Mouse (Mus musculus): ENCODE measurements around the gene Bag5. TPM values are rescaled to one million over a fixed set of nuclear protein-coding genes. Genes with fewer than 3 reads are reported as not detected.
"Not testable (repeated sequence)": the region's sequence is repeated elsewhere in the genome, so short reads cannot be mapped to it uniquely, and the experiment has no call there.

The Bag5 gene
- polyA plus RNA-seq, 1 experiment = 17.5 TPM

DNA sequence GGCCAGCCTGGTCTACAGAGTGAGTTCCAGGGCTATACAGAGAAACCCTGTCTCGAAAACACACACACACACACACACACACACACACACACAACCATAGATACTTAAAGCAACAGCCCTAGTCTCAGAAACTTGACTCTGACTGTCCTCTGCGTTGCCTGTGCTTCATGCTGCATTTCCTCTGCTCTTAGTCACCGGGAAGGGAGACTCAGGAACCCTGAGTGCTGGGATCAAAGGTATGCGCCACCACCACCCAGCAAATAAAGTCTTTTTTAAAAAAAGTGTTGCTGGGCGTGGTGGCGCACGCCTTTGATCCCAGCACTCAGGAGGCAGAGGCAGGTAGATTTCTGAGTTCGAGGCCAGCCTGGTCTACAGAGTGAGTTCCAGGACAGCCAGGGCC, 23.6 kb upstream of the Bag5 start:
- DNase-seq (ENCODE audit: low read depth) = not testable (repeated sequence)

DNA sequence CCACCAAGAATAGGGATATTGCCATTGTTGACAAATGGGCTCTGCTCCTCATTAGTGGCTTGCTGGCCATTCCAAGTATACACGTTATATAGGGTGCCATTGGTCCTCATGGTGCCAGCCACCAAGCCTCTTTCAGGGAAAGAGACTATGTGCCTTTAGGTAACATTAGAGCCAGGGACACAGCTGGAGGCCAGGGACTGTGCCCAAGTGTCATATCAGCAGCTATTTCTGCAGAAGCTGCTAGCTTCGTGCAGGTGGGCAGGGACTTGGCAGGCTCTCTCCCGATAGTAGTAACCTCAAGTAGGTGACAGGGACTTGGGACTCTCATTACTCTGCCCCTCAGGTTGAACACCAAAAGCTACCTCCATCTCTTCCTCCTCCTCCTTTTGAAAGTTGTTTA, 21.9 kb upstream of the Bag5 start:
- DNase-seq (ENCODE audit: low read depth) = no peak

- no peak for DNase-seq (ENCODE audit: low read depth)
Observed at GRCm38 (mm10) chr12:111732921-111733320, 19.9 kb upstream of the Bag5 start.

DNA sequence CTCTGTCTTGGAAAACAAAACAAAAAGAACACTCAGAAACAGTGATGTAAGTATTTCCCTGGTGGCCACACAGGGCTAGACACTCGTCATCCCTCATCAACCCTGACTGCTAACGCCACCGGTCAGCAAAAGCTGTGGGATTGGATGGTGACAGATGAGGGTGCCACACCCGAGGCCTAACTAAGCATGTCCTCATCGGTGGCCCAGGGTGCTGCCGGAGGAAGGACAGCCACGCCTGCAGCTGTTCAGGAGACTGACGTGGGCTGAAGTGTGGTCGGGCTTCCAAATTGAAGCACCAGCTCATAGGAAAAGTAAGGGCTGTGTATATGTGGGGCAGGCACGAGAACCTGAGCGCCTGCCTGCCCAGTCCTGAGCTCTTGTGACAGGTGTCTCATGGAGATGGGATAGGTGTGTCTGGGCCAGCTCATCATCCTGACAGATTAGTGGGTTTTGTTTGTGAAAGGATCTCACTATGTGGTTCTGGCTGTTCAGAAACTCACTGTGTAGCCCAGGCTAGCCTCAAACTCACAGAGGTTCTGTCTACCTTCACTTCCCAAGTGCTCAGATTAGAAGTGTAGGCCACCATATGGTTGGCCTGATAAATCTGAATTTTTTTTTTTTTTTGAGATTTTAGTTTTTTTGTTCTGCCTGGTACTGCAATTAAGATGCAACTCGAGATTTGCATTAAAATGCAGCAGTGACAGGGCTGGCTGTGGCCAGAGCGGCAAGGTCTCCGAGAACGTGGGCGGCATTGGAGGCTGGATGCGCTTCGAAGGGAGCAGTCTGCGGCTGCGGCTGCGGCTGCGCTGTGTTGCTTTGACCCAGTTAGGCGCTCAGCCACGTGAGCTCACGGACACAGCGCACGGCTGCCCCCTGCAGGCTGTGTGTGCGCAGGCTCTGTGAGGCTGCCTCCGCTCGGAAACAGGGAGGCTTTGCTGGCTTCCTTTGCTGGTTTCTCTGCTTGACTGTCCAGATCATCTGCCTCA, 19.1 kb upstream of the Bag5 start:
- no peak for DNase-seq (ENCODE audit: low read depth)

- no peak for DNase-seq (ENCODE audit: low read depth)
Observed at GRCm38 (mm10) chr12:111727956-111728355, 14.9 kb upstream of the Bag5 start.

DNA sequence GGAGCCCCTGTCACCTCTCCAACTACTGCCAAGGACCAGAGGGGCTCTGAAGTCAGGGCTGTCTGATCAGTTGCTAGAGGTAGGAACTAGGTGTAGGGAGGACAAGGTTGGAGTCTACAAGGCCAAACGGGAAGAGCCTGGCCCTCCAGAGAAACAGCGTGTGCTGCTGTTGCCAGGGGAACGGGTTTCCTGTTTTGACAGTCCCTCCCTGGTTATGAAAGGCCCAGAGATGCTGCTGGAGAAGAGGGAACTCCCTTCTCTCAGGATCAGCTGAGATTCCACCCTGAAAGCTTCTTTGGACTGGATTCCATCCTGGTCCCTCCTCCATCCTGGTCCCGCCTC, 13.0 kb upstream of the Bag5 start:
- DNase-seq (ENCODE audit: low read depth) = no peak

- DNase-seq (ENCODE audit: low read depth) = no peak
Observed at GRCm38 (mm10) chr12:111725338-111726121, 12.5 kb upstream of the Bag5 start.

DNA sequence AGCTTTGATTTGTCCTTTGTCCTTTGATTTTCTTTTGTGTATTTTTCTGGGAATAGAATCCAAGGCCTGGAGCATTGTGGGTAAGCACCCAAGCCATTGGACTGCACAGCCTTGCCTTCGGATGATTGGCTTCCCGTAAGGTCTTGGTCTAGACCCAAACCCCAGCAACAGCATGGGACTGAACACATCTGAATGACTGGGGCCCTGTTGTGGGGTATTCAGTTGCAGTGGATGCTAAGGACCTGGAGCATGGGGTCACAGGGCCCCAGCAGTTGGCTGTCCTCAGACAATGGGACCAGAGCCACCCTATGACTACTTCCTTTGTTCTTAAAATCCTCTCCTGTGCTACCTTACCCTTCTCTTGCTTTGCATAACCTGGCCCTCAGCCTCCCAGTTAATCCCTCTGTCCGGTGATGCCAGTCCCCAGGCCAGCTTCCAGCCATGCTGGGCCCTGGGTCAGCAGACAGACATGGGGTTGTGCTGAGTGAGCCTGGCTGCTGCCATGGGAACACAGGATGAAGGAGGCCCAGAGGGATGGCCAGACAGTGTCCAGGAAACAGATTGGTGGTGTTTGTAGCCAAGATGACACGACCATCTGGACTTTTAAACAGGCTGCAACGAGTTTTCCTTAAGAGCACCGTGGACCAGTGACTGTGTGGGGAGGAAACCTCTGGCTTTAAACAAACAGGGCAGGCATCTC, 11.7 kb upstream of the Bag5 start:
- DNase-seq (ENCODE audit: low read depth) = no peak

DNA sequence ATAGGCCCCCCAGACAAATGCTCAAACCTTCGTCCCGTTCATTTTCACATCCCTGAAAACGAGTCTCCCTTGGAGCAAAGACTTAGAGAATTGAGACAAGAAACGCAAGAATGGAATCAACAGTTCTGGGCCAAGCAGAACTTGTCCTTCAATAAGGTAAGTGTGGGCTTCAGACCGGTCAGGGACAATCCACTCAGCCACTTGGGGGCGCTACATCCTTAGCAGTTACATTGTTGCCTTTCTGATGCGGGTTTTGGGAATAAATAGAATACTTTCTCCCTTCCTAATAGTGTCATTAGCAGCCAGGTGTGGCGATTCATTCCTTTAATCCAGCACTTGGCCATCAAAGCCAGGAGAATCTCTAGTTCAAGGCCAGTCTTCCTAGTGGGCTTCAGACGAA, 9.6 kb upstream of the Bag5 start:
- DNase-seq (ENCODE audit: low read depth) = no peak

DNA sequence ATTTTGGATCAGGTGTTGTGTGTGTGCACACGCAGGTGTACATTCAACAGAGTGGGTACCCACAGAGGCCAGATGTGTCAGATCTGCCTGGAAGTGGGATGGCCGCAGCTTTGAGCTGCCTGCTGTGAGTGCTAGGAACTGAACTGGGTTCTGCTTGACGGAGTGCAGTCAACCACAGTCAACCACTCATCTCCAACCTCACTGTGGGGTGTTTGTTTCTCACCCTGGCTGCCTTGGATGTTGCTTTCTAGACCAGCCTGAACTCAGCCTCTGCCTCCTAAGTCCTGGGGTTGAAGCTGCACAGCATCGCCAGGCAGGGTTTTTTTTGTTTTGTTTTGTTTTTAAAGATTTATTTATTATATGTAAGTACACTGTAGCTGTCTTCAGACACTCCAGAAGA, 7.2 kb upstream of the Bag5 start:
- no peak for DNase-seq (ENCODE audit: low read depth)

- DNase-seq (ENCODE audit: low read depth) = no peak
Observed at GRCm38 (mm10) chr12:111718656-111719055, 5.6 kb upstream of the Bag5 start.

DNA sequence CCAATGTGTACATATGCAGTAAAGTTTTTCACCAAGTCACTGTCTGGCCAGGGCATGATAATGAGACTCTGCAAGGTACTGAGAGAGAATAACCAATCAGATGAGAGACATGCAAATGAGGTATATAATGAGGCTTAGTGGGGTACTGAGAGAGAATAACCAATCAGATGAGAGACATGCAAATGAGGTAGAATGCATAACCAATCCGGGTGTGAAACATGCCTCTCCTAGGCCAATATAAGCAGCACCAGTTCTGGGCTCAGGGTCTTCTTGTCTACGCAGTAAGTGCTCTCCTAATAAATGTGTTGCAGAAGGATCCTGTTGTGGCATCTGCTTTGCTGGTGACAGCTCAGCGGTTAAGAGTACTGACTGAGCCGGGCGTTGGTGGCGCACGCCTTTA, 3.4 kb upstream of the Bag5 start:
- no peak for DNase-seq (ENCODE audit: low read depth)

GRCm38 (mm10) chr12:111713880-111714279, 823 bp upstream of the Bag5 start:
- DNase-seq (ENCODE audit: low read depth) = not testable (repeated sequence)

DNA sequence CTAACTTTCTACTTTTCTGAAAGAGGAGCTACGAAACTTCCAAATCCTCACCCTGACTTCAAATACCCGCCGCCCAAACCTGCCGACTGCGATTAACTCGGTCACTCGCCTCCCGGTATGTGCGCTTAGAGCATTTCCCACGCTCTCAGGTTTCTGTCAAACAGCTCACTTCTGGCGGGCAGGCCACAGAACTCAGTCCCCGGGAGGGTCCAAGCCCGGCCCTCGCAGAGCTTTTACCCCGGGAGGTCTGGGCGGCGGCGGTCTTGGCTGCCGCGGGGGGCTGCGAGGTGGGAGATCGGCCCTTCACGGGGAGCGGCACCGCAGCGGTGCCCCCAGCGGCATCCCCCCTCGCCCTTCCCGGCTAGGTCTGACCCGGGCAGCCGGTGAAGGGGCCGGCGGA, 581 bp downstream of the Bag5 start:
- DNase-seq (ENCODE audit: low read depth) = no peak

DNA sequence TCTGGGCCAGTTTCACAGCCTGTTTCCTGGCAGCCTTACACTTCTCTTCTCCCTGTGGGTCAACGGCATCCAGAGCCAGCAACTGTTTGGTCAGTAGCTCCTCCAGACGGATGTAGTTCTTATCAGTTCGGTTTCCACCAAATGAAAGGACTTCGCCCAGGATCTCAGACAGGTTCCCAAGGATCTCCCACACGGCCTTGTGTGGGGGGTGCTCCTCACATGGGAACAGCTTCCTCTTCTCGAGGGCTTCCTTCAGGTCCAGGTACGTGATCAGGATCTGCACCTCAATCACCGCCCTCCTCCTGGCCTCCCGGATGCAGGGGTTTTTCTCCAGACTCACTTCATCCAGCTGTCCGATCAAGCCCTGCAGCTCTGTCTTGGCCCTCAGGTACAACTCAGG, 3.0 kb downstream of the Bag5 start:
- DNase-seq (ENCODE audit: low read depth) = no peak

DNA sequence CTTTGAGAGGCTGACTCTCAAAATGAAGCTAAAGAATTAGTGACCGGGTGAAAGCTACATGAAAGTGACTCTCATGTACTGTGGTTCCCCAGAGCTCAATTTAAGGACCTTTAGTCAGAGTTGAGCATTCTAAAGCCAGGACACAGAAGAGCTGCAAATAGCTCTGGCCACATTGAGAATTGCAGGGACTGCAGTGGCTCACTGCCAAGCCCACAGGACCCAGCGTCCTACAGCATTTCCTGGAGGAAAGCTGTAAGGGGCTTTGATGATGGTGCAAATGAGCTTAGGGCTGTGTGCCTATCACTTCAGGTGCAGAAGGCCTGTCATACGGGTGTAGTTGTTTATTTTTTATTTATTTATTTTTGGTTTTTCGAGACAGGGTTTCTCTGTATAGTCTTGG, 4.9 kb downstream of the Bag5 start:
- DNase-seq (ENCODE audit: low read depth) = no peak

- DNase-seq (ENCODE audit: low read depth) = no peak
Observed at GRCm38 (mm10) chr12:111705186-111705973, 7.7 kb downstream of the Bag5 start.

GRCm38 (mm10) chr12:111704609-111705008, 8.4 kb downstream of the Bag5 start:
- no peak for DNase-seq (ENCODE audit: low read depth)

DNA sequence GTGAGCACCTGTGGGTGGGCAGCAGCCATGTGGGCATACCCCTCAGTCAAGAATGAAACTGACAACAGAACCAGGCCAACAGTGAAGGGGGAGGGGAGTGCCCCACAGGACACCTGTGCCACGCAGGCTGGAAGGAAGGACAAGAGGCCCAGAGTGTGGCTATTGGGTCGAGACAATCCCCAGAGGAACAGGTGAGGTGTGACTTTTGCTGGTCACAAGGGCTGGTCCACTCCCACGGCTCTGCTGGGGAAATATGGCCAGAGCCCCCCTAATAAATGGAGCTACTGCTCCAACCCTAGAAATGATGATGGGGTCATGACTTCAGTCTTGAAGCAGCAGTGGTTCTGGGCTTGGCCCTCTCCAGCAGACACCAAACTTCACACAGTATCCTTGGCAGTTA, 9.8 kb downstream of the Bag5 start:
- no peak for DNase-seq (ENCODE audit: low read depth)

DNA sequence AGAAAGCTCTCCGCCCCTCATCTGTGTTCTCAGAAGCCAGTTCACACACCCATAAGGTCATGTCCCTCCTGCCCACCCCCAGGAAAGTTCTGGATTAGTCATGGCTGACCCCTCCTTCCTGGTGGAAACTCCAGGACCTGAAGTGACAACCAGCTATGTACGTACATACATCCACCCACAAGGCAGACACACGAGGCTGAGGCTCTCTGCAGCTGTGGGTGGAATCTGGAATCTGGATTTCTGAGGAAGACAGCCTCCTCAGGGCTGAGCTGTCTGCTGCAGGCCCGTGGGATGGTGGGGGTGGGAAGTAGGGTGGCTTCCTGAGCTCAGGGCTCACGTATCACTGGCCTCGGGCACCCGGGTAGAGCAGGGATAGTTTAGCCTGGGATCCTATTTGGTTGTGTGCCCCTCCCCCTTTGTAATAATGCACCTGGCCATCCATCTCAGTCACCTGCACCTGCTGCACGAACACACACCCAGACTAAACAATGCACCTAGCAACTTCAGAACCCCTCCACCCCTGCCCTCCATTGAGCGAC, 12.1 kb downstream of the Bag5 start:
- no peak for DNase-seq (ENCODE audit: low read depth)

GRCm38 (mm10) chr12:111699542-111699941, 13.5 kb downstream of the Bag5 start:
- DNase-seq (ENCODE audit: low read depth) = no peak
